Mouse (Mus musculus): ENCODE results near the gene 2210011C24Rik.

GRCm38 (mm10) chr8:84029272-84029671 is 17.3 kb upstream of the 2210011C24Rik start:
- TF ChIP-seq CTCF (IDR thresholded peaks at IDR 0.05; ENCODE audit: borderline replicate concordance, insufficient read depth, low read depth, low read length): no peak
- TF ChIP-seq POLR2A (IDR thresholded peaks at IDR 0.05; ENCODE audit: borderline replicate concordance, insufficient read depth, low read length): no peak
